ENCODE assay signal across 13 mouse cellular contexts in the genomic region with DNA sequence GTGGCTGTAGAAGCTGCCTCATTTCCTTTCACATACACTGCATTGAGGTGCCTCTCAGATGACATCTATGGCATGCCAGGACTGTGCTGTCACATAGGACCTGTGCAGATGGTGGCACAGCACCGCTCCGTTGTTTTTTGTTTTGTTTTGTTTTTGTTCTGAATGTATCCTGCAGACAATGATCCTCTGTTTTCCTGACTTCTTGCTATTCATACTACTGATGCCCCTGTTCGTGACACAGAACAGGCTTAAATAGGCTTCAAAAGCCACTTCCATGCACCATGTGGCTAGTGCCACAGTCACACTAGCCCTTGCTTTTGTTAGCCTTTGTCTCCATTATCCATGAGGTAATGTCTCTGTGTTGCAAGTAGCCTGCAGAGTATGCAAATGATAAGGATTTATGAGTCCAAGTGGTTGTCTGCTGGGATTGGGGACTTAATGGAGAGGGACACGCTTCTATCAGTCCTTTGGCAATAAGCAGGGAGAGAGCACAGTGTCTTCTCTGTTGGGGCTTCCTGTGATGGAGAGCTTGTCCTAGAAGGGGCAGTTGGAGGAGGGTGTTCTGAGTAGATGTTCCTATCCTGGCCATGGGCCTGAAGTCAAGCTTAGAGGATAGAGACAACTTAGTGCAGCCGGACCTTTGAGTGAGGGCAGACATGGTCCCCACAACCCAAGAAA.
DNase-seq lines count a peak whose midpoint lies in the region; ATAC-seq and TF ChIP-seq lines count a peak whose summit lies in the region.
"Had no signal": no experiment of that assay in that cellular context is flagged by ENCODE, and none has a peak within 500 bp of the region (broad histone marks: within the 10 kb centered on the region; RNA-seq: fewer than 3 reads in every experiment).

No protein-coding gene starts in this region.

- H3K4me1 ChIP-seq in cerebellum, adult 2 months (ENCODE audit: control insufficient read depth, insufficient read depth, low read length), result peaks cover 28% of the 10 kb centered on the region
- peaks cover 13% of the 10 kb centered on the region for H3K4me1 ChIP-seq in hindbrain, embryonic 11.5 days (replicated peaks; ENCODE audit: control insufficient read depth, insufficient read depth, low read length)
- peaks cover 18% of the 10 kb centered on the region for H3K4me1 ChIP-seq in midbrain, embryonic 14.5 days (ENCODE audit: control insufficient read depth, insufficient read depth, low read length)
- no peaks in the 10 kb centered on the region for H3K4me1 ChIP-seq in lung, adult 2 months (ENCODE audit: control insufficient read depth, insufficient read depth, low read length)

- TF ChIP-seq CTCF in brain, embryonic 14.5 days (IDR thresholded peaks at IDR 0.05; ENCODE audit: borderline replicate concordance, extremely low read depth, insufficient read depth, insufficient read length), result no peak
- no peak for TF ChIP-seq CTCF in cerebellum, adult 2 months (IDR thresholded peaks at IDR 0.05; ENCODE audit: borderline replicate concordance, insufficient read depth, low read depth, low read length)
- TF ChIP-seq CTCF in lung, adult 2 months (IDR thresholded peaks at IDR 0.05; ENCODE audit: insufficient read depth, low read length), result no peak

- no peak overlapping the region for H3K9ac ChIP-seq in hindbrain, embryonic 11.5 days (ENCODE audit: low read depth, low read length)
- no peak overlapping the region; the same call in 1 of the 2 replicates for H3K9ac ChIP-seq in midbrain, embryonic 14.5 days (replicated peaks; ENCODE audit: low read length)
- H3K9ac ChIP-seq: limb, embryonic 12.5 days had no signal

- no peaks in the 10 kb centered on the region for H3K9me3 ChIP-seq in hindbrain, embryonic 11.5 days (ENCODE audit: control insufficient read depth, low read length)
- no peaks in the 10 kb centered on the region for H3K9me3 ChIP-seq in midbrain, embryonic 14.5 days (ENCODE audit: control insufficient read depth, low read length)
- H3K9me3 ChIP-seq: limb, embryonic 12.5 days had no signal

- ATAC-seq in hindbrain, embryonic 11.5 days (ENCODE audit: low FRiP score), result peak; percentile 88
- no peak; the same call in 1 of the 2 replicates for ATAC-seq in midbrain, embryonic 14.5 days (ENCODE audit: low FRiP score, low TSS enrichment)

- H3K27ac ChIP-seq in cerebellum, adult 2 months (ENCODE audit: insufficient read depth, low read length), result peak overlapping the region; percentile 66
- peak overlapping the region; percentile 51 for H3K27ac ChIP-seq in hindbrain, embryonic 11.5 days (ENCODE audit: low read depth, low read length)
- H3K27ac ChIP-seq in midbrain, embryonic 14.5 days (replicated peaks; ENCODE audit: low read depth, low read length), result peak overlapping the region; percentile 57
- H3K27ac ChIP-seq: heart, adult 2 months; limb, embryonic 12.5 days had no signal

- DNase-seq in brain, embryonic 14.5 days (ENCODE audit: low read depth), result peak; percentile 56
- peak; percentile 69 to 78 for DNase-seq in cerebellum, adult 2 months
- DNase-seq in hindbrain, embryonic 11.5 days (ENCODE audit: low spot score), result peak; percentile 57
- no peak for DNase-seq in midbrain, embryonic 14.5 days
- no peak for DNase-seq in lung, adult 2 months
- DNase-seq in testis, postnatal 10 days (ENCODE audit: low spot score), result no peak
- DNase-seq in spleen, adult 12 weeks (ENCODE audit: low spot score), result no peak
- DNase-seq: heart, adult 2 months; heart, postnatal 36 days; kidney, adult 8-10 months; layer of hippocampus, postnatal 36 days; lung, adult 18-20 months had no signal

- H3K27me3 ChIP-seq in cerebellum, adult 2 months (ENCODE audit: control insufficient read depth, insufficient read depth, low read length), result no peaks in the 10 kb centered on the region
- H3K27me3 ChIP-seq in hindbrain, embryonic 11.5 days (ENCODE audit: control insufficient read depth, insufficient read depth, low read length), result no peaks in the 10 kb centered on the region
- H3K27me3 ChIP-seq in midbrain, embryonic 14.5 days (ENCODE audit: control insufficient read depth, insufficient read depth, low read length), result no peaks in the 10 kb centered on the region
- H3K27me3 ChIP-seq: limb, embryonic 12.5 days had no signal

- WGBS in cerebellum, adult 2 months, result 24% methylated on average over 5 of the region's 5 CpGs
- WGBS in hindbrain, embryonic 11.5 days, result 48% methylated on average over 5 of the region's 5 CpGs
- 24% methylated on average over 5 of the region's 5 CpGs for WGBS in midbrain, embryonic 14.5 days
- 87% methylated on average over 5 of the region's 5 CpGs for WGBS in lung, adult 2 months

- H3K4me3 ChIP-seq in cerebellum, adult 2 months (replicated peaks; ENCODE audit: insufficient read depth, low read depth, low read length), result no peak overlapping the region
- no peak overlapping the region for H3K4me3 ChIP-seq in hindbrain, embryonic 11.5 days (ENCODE audit: low read depth, low read length)
- H3K4me3 ChIP-seq in midbrain, embryonic 14.5 days (replicated peaks; ENCODE audit: low read depth, low read length), result no peak overlapping the region
- no peak overlapping the region for H3K4me3 ChIP-seq in lung, adult 2 months (replicated peaks; ENCODE audit: extremely low read depth, low read depth, low read length)
- H3K4me3 ChIP-seq: heart, adult 2 months; limb, embryonic 12.5 days had no signal

- no peaks in the 10 kb centered on the region for H3K36me3 ChIP-seq in hindbrain, embryonic 11.5 days (ENCODE audit: control insufficient read depth, insufficient read depth, low read length)
- H3K36me3 ChIP-seq in midbrain, embryonic 14.5 days (ENCODE audit: control insufficient read depth, insufficient read depth, low read length), result no peaks in the 10 kb centered on the region

- no peak for TF ChIP-seq POLR2A in brain, embryonic 14.5 days (IDR thresholded peaks at IDR 0.05; ENCODE audit: borderline replicate concordance, extremely low read depth, insufficient read depth, insufficient read length, poor library complexity, severe bottlenecking)
- TF ChIP-seq POLR2A in cerebellum, adult 2 months (IDR thresholded peaks at IDR 0.05; ENCODE audit: borderline replicate concordance, insufficient read depth, low read length), result no peak
- TF ChIP-seq POLR2A in lung, adult 2 months (IDR thresholded peaks at IDR 0.05; ENCODE audit: borderline replicate concordance, extremely low read depth, low read depth, low read length), result no peak

- H3K4me2 ChIP-seq in hindbrain, embryonic 11.5 days (replicated peaks; ENCODE audit: low read depth, low read length), result no peak overlapping the region
- H3K4me2 ChIP-seq in midbrain, embryonic 14.5 days (ENCODE audit: low read length), result no peak overlapping the region
- H3K4me2 ChIP-seq: limb, embryonic 12.5 days had no signal

Comparison
In these comparisons a context has a peak if more than half of its experiments do, and no peak if none do; other contexts are left out.
1. DNase-seq: peak in brain, embryonic 14.5 days (single experiment), cerebellum, adult 2 months (2 of 2) and hindbrain, embryonic 11.5 days (single experiment); none in midbrain, embryonic 14.5 days (single experiment), lung, adult 2 months (single experiment), testis, postnatal 10 days (single experiment) and spleen, adult 12 weeks (single experiment).
2. Peak in every context shown above with its lines, with median percentiles within 50 percentile points of each other: H3K27ac ChIP-seq.